Mouse (Mus musculus) ES-E14 (cell line): ENCODE measurements at regions not wholly inside any gene's neighbourhood (a gene's known extent, or its start where the extent isn't known, plus 50 kb on each side); places are given as distances from the start of the nearest gene placed in this dataset.

Source experiments
- DNase-seq: peaks from one replicate; pipeline ENCODE4 v3.0.0-alpha.2; 2013; ENCODE audit warnings: low read depth, low spot score
- H3K27ac ChIP-seq: 2 replicates; pipeline ENCODE4 v1.5.1; 2012; ENCODE audit warnings: low read depth, mild to moderate bottlenecking, low read length, moderate library complexity, mixed read lengths; ENCODE audit not compliant: poor library complexity, insufficient read depth, severe bottlenecking
- H3K36me3 ChIP-seq: 2 replicates; pipeline ENCODE4 v1.6.1; 2012; ENCODE audit warnings: mild to moderate bottlenecking, low read length, moderate library complexity, mixed read lengths; ENCODE audit not compliant: control insufficient read depth, poor library complexity, insufficient read depth, severe bottlenecking
- H3K4me1 ChIP-seq, 2 experiments: fragments of 150-350 bp in 1 of 2; sonication (generic) in 1 of 2; 2 replicates each; pipeline ENCODE4 v1.6.1; 2012; ENCODE audit warnings: low read length in 2 of 2, mild to moderate bottlenecking in 1 of 2, mixed read lengths in 1 of 2; ENCODE audit not compliant: control insufficient read depth in 2 of 2, insufficient read depth in 2 of 2, poor library complexity in 1 of 2
- H3K4me3 ChIP-seq, 2 experiments: fragments of 150-350 bp in 1 of 2; sonication (generic) in 1 of 2; 2 replicates each; pipeline ENCODE4 v1.5.1; 2012; ENCODE audit warnings: low read length in 2 of 2, low read depth in 1 of 2, mild to moderate bottlenecking in 1 of 2, mixed read lengths in 1 of 2; ENCODE audit not compliant: insufficient read depth in 1 of 2, poor library complexity in 1 of 2, severe bottlenecking in 1 of 2
- H3K9ac ChIP-seq: 2 replicates; pipeline ENCODE4 v1.6.1; 2012; ENCODE audit warnings: low read depth, mild to moderate bottlenecking, low read length, mixed read lengths; ENCODE audit not compliant: poor library complexity, insufficient read depth, severe bottlenecking
- H3K9me3 ChIP-seq: fragments of 150-350 bp; sonication (generic); 2 replicates; pipeline ENCODE4 v1.6.1; 2012; ENCODE audit warnings: low read depth, mild to moderate bottlenecking, low read length; ENCODE audit not compliant: control insufficient read depth, insufficient read depth
- CHD2 ChIP-seq: IDR thresholded peaks from 2 replicates; pipeline ENCODE4 v1.6.1; 2014; ENCODE audit warnings: mild to moderate bottlenecking, low read depth, low read length, inconsistent platforms
- HCFC1 ChIP-seq: IDR thresholded peaks from 2 replicates; pipeline ENCODE4 v1.6.1; 2012; ENCODE audit warnings: low read length, inconsistent platforms, borderline replicate concordance; ENCODE audit not compliant: insufficient read depth
- MAFK ChIP-seq: IDR thresholded peaks from 2 replicates; pipeline ENCODE4 v1.6.1; 2014; ENCODE audit warnings: mild to moderate bottlenecking, low read depth, low read length, inconsistent platforms; ENCODE audit not compliant: insufficient read depth
- ZC3H11A ChIP-seq: IDR thresholded peaks from 2 replicates; pipeline ENCODE4 v1.6.1; 2012; ENCODE audit warnings: low read depth, mild to moderate bottlenecking, inconsistent platforms, low read length, borderline replicate concordance
- ZNF384 ChIP-seq: IDR thresholded peaks from 2 replicates; pipeline ENCODE4 v1.6.1; 2012; ENCODE audit warnings: low read depth, low read length, inconsistent platforms
- in situ Hi-C, 2 experiments: fragments of 600-800 bp; cut with MboI; formaldehyde crosslinking; loops; one replicate each; pipeline ENCODE4 v1.15.1; 2025; ENCODE audit warnings: low sequenced_read_pairs in 2 of 2, inconsistent platforms in 1 of 2; ENCODE audit not compliant: unreplicated experiment in 2 of 2

- no peak overlapping the region for H3K9ac ChIP-seq
- no peaks in the 10 kb centered on the region for H3K4me1 ChIP-seq
- H3K36me3 ChIP-seq, result no peaks in the 10 kb centered on the region
- no peak overlapping the region for H3K4me3 ChIP-seq
- H3K9me3 ChIP-seq, result no peaks in the 10 kb centered on the region
- TF ChIP-seq ZC3H11A (no peak), CHD2 (no peak), MAFK (peak; percentile 92)
- no peak overlapping the region for H3K27ac ChIP-seq
- no peak for DNase-seq
- in situ Hi-C loops, result no loop called here
Observed at GRCm38 (mm10) chr14:68783216-68783615, 510.9 kb downstream of the Synb start.

- no peak for TF ChIP-seq MAFK
- TF ChIP-seq ZC3H11A, result no peak
- TF ChIP-seq HCFC1, result no peak
- TF ChIP-seq CHD2, result no peak
- TF ChIP-seq ZNF384, result no peak
- no peak for DNase-seq
- Histone ChIP-seq H3K4me3 (no peak overlapping the region), H3K36me3 (no peaks in the 10 kb centered on the region), H3K9me3 (no peaks in the 10 kb centered on the region), H3K4me1 (no peaks in the 10 kb centered on the region), H3K27ac (no peak overlapping the region), H3K9ac (no peak overlapping the region)
- in situ Hi-C loops, result no loop called here
Observed at GRCm38 (mm10) chr14:68770411-68770810, 523.7 kb downstream of the Synb start.

GRCm38 (mm10) chr14:68762916-68763315 lies 531.2 kb downstream of the Synb start:
- Histone ChIP-seq H3K27ac (no peak overlapping the region), H3K36me3 (no peaks in the 10 kb centered on the region), H3K4me3 (no peak overlapping the region), H3K9ac (no peak overlapping the region), H3K4me1 (no peaks in the 10 kb centered on the region), H3K9me3 (no peaks in the 10 kb centered on the region)
- no peak for DNase-seq
- in situ Hi-C loops, result no loop called here
- no peak for TF ChIP-seq CHD2
- no peak for TF ChIP-seq ZC3H11A
- TF ChIP-seq HCFC1, result no peak
- TF ChIP-seq ZNF384, result no peak
- TF ChIP-seq MAFK, result no peak

- Histone ChIP-seq H3K36me3 (no peaks in the 10 kb centered on the region), H3K4me1 (no peaks in the 10 kb centered on the region), H3K9me3 (no peaks in the 10 kb centered on the region), H3K27ac (no peak overlapping the region), H3K4me3 (no peak overlapping the region), H3K9ac (no peak overlapping the region)
- no peak for DNase-seq
- TF ChIP-seq ZNF384 (no peak), HCFC1 (no peak), CHD2 (no peak), ZC3H11A (no peak), MAFK (no peak)
- in situ Hi-C loops, result loop anchor here in 1 of 2 experiments (25.0 kb wide), 1 partner anchor 218 kb away; no protein-coding TSS in a partner anchor
Observed at GRCm38 (mm10) chr14:68744661-68745060, 549.4 kb downstream of the Synb start.

GRCm38 (mm10) chr14:68738474-68738873 lies 555.6 kb downstream of the Synb start:
- Histone ChIP-seq H3K4me3 (no peak overlapping the region), H3K27ac (no peak overlapping the region), H3K4me1 (no peaks in the 10 kb centered on the region), H3K9me3 (no peaks in the 10 kb centered on the region), H3K36me3 (no peaks in the 10 kb centered on the region), H3K9ac (no peak overlapping the region)
- no peak for DNase-seq
- in situ Hi-C loops, result loop anchor here in 1 of 2 experiments (25.0 kb wide), 1 partner anchor 224 kb away; no protein-coding TSS in a partner anchor
- TF ChIP-seq ZNF384, result no peak
- TF ChIP-seq CHD2, result no peak
- no peak for TF ChIP-seq HCFC1
- TF ChIP-seq MAFK, result no peak
- no peak for TF ChIP-seq ZC3H11A
